Mouse (Mus musculus) lung, postnatal 0 days (tissue): Measurements from ENCODE around the gene Gm28035. TPM values are rescaled to one million over a fixed set of nuclear protein-coding genes. Genes with fewer than 3 reads are reported as not detected.

Experiments used
- ATAC-seq: fragments of 200-750 bp; cut with Nextera tagmentation; 2 replicates; pipeline ENCODE4 v1.8.0; 2017; ENCODE audit warnings: moderate library complexity
- DNase-seq: peaks from one replicate; pipeline ENCODE4 v3.0.0-alpha.2; 2016; ENCODE audit warnings: low spot score
- H3K27ac ChIP-seq: fragments of 300-500 bp; sonication (generic); 2 replicates; pipeline ENCODE4 v1.5.1; 2014; ENCODE audit warnings: antibody characterized with exemption, mild to moderate bottlenecking, low read length, mixed read lengths
- H3K27me3 ChIP-seq: fragments of 300-500 bp; sonication (generic); replicated peaks from 2 replicates; pipeline ENCODE4 v1.6.1; 2014; ENCODE audit warnings: low read length, mixed read lengths; ENCODE audit not compliant: insufficient read depth
- H3K36me3 ChIP-seq: fragments of 300-500 bp; sonication (generic); 2 replicates; pipeline ENCODE4 v1.6.1; 2014; ENCODE audit warnings: low read length, mixed read lengths; ENCODE audit not compliant: insufficient read depth
- H3K4me1 ChIP-seq: fragments of 300-500 bp; sonication (generic); 2 replicates; pipeline ENCODE4 v1.6.1; 2014; ENCODE audit warnings: antibody characterized with exemption, low read depth, low read length, mixed read lengths; ENCODE audit not compliant: insufficient read depth
- H3K4me2 ChIP-seq: fragments of 300-500 bp; sonication (generic); replicated peaks from 2 replicates; pipeline ENCODE4 v1.6.1; 2014; ENCODE audit warnings: low read depth, mild to moderate bottlenecking, low read length, moderate library complexity, mixed read lengths
- H3K4me3 ChIP-seq: fragments of 300-500 bp; sonication (generic); 2 replicates; pipeline ENCODE4 v1.5.1; 2014; ENCODE audit warnings: low read depth, low read length
- H3K9ac ChIP-seq: fragments of 300-500 bp; sonication (generic); replicated peaks from 2 replicates; pipeline ENCODE4 v1.6.1; 2014; ENCODE audit warnings: low read depth, mild to moderate bottlenecking
- H3K9me3 ChIP-seq: fragments of 300-500 bp; sonication (generic); 2 replicates; pipeline ENCODE4 v1.6.1; 2016; ENCODE audit warnings: low read length, mixed read lengths
- CTCF ChIP-seq: IDR thresholded peaks from 2 replicates; pipeline ENCODE4 v1.5.1; 2016; ENCODE audit warnings: antibody characterized with exemption, mild to moderate bottlenecking
- EP300 ChIP-seq: IDR thresholded peaks from 2 replicates; pipeline ENCODE4 v1.6.1; 2016; ENCODE audit warnings: antibody characterized with exemption, mild to moderate bottlenecking, control low read depth
- WGBS: fragments of 180-500 bp; shearing (Covaris S2); extraction: QIAGEN DNeasy Blood & Tissue Kit; methylation state at CpG from one replicate; pipeline ENCODE4 v1.1.7; 2014; 5-methylcytosine and 5-hydroxymethylcytosine counted together
- polyA plus RNA-seq: library from polyadenylated mRNA; unstranded; fragments of >200 nt; fragmentation: Nextera tagmentation; extraction: Ambion mirVana; gene quantifications from 2 replicates; pipeline ENCODE4 v1.2.1, GENCODE M21; 2015

Gene Gm28035
- 0.12 and 0.21 TPM in 2 replicates for polyA plus RNA-seq

- peak within 1 kb of the TSS; percentile 81; the same call in 1 of the 2 replicates for H3K9ac ChIP-seq
- H3K9me3 ChIP-seq, result no peaks in the 10 kb centered on the region
- TF ChIP-seq CTCF (no peak), EP300 (no peak)
- H3K4me2 ChIP-seq, result peak within 1 kb of the TSS; percentile 63
- peak within 1 kb of the TSS; percentile 88; the same call in 1 of the 2 replicates for H3K4me3 ChIP-seq
- peaks cover 23% of the 10 kb centered on the region; the same call in 1 of the 2 replicates for H3K4me1 ChIP-seq
- peaks cover 21% of the 10 kb centered on the region; the same call in 1 of the 2 replicates for H3K36me3 ChIP-seq
- WGBS, result 60% methylated on average over 2 of the region's 2 CpGs
- H3K27ac ChIP-seq, result peak within 1 kb of the TSS; percentile 95
- DNase-seq, result no peak
- ATAC-seq, result no peak
- H3K27me3 ChIP-seq, result no peaks in the 10 kb centered on the region
These were observed at the start of gene Gm28035 for GRCm38 (mm10) chr2:30240267-30240666. Gm28035 (plus strand) TSS chr2:30240567.

- TF ChIP-seq EP300 (no peak), CTCF (no peak)
- Histone ChIP-seq H3K4me3 (no peak overlapping the region), H3K27me3 (no peaks in the 10 kb centered on the region), H3K27ac (no peak overlapping the region), H3K36me3 (0 out of 2 replicates have a peak, but pooled peaks cover 4% of the 10 kb centered on the region), H3K4me1 (no peaks in the 10 kb centered on the region), H3K4me2 (no peak overlapping the region), H3K9me3 (no peaks in the 10 kb centered on the region), H3K9ac (no peak overlapping the region)
- ATAC-seq (no peak), DNase-seq (no peak)
- WGBS, result 82% methylated on average over 12 of the region's 12 CpGs
These were observed 48.4 kb upstream of the Gm28035 start for GRCm38 (mm10) chr2:30191790-30192580.

GRCm38 (mm10) chr2:30194656-30195055 is 45.7 kb upstream of the Gm28035 start:
- DNase-seq, result no peak
- H3K4me2 ChIP-seq, result no peak overlapping the region
- no peak overlapping the region for H3K9ac ChIP-seq
- 77% methylated on average over 3 of the region's 3 CpGs for WGBS
- H3K36me3 ChIP-seq, result no peaks in the 10 kb centered on the region
- no peak overlapping the region for H3K27ac ChIP-seq
- no peaks in the 10 kb centered on the region for H3K27me3 ChIP-seq
- no peaks in the 10 kb centered on the region for H3K4me1 ChIP-seq
- TF ChIP-seq CTCF (no peak), EP300 (no peak)
- no peak overlapping the region for H3K4me3 ChIP-seq
- H3K9me3 ChIP-seq, result no peaks in the 10 kb centered on the region
- no peak for ATAC-seq

GRCm38 (mm10) chr2:30198021-30198420 is 42.3 kb upstream of the Gm28035 start:
- DNase-seq (no peak), ATAC-seq (no peak)
- no peak for TF ChIP-seq CTCF
- no peak for TF ChIP-seq EP300
- H3K9me3 ChIP-seq, result no peaks in the 10 kb centered on the region
- H3K4me1 ChIP-seq, result no peaks in the 10 kb centered on the region
- no peak overlapping the region for H3K9ac ChIP-seq
- WGBS, result 62% methylated on average over 4 of the region's 4 CpGs
- no peaks in the 10 kb centered on the region for H3K36me3 ChIP-seq
- H3K27ac ChIP-seq, result no peak overlapping the region
- no peak overlapping the region for H3K4me3 ChIP-seq
- no peak overlapping the region for H3K4me2 ChIP-seq
- H3K27me3 ChIP-seq, result no peaks in the 10 kb centered on the region

- peak; percentile 66 for ATAC-seq
- 29% methylated on average over 1 of the region's 1 CpGs for WGBS
- DNase-seq, result peak; percentile 72
- peak; percentile 64 for TF ChIP-seq EP300
- no peak for TF ChIP-seq CTCF
- Histone ChIP-seq H3K36me3 (no peaks in the 10 kb centered on the region), H3K4me2 (no peak overlapping the region), H3K9me3 (no peaks in the 10 kb centered on the region), H3K9ac (no peak overlapping the region), H3K27me3 (no peaks in the 10 kb centered on the region), H3K4me1 (no peaks in the 10 kb centered on the region), H3K27ac (peak overlapping the region; percentile 66), H3K4me3 (no peak overlapping the region)
These were observed 40.4 kb upstream of the Gm28035 start for GRCm38 (mm10) chr2:30199984-30200383.

- Histone ChIP-seq H3K27ac (peak overlapping the region; percentile 51; the same call in 1 of the 2 replicates), H3K4me2 (no peak overlapping the region), H3K4me1 (no peaks in the 10 kb centered on the region), H3K4me3 (no peak overlapping the region), H3K27me3 (no peaks in the 10 kb centered on the region), H3K9me3 (no peaks in the 10 kb centered on the region), H3K36me3 (no peaks in the 10 kb centered on the region), H3K9ac (no peak overlapping the region)
- no peak for DNase-seq
- TF ChIP-seq CTCF (no peak), EP300 (no peak)
- ATAC-seq, result peak; percentile 6; the same call in 1 of the 2 replicates
- WGBS, result 39% methylated on average over 5 of the region's 5 CpGs
These were observed 39.9 kb upstream of the Gm28035 start for GRCm38 (mm10) chr2:30200388-30200925.
